Mouse (Mus musculus) neural tube, embryonic 12.5 days (tissue): ENCODE measurements around the gene Ubc. TPM values are rescaled to one million over a fixed set of nuclear protein-coding genes. Genes with fewer than 3 reads are reported as not detected.
"Not testable (repeated sequence)": the region's sequence is repeated elsewhere in the genome, so short reads cannot be mapped to it uniquely, and the experiment has no call there.

ENCODE experiments used
- ATAC-seq: fragments of 200-750 bp; cut with Nextera tagmentation; 2 replicates; pipeline ENCODE4 v1.8.0; 2017; ENCODE audit warnings: low read depth, mild to moderate bottlenecking, moderate TSS enrichment, moderate library complexity; ENCODE audit not compliant: low FRiP score
- H3K27ac ChIP-seq: fragments of 300-500 bp; sonication (generic); 2 replicates; pipeline ENCODE4 v1.5.1; 2016
- H3K27me3 ChIP-seq: fragments of 300-500 bp; sonication (generic); replicated peaks from 2 replicates; pipeline ENCODE4 v1.6.1; 2016; ENCODE audit warnings: mild to moderate bottlenecking
- H3K36me3 ChIP-seq: fragments of 300-500 bp; sonication (generic); 2 replicates; pipeline ENCODE4 v1.6.1; 2016; ENCODE audit warnings: mild to moderate bottlenecking
- H3K4me1 ChIP-seq: fragments of 300-500 bp; sonication (generic); 2 replicates; pipeline ENCODE4 v1.6.1; 2016
- H3K4me2 ChIP-seq: fragments of 300-500 bp; sonication (generic); replicated peaks from 2 replicates; pipeline ENCODE4 v1.6.1; 2016; ENCODE audit warnings: mild to moderate bottlenecking
- H3K4me3 ChIP-seq: fragments of 300-500 bp; sonication (generic); 2 replicates; pipeline ENCODE4 v1.5.1; 2016
- H3K9ac ChIP-seq: fragments of 300-500 bp; sonication (generic); 2 replicates; pipeline ENCODE4 v1.6.1; 2016; ENCODE audit warnings: mild to moderate bottlenecking
- H3K9me3 ChIP-seq: fragments of 300-500 bp; sonication (generic); 2 replicates; pipeline ENCODE4 v1.6.1; 2016; ENCODE audit warnings: mild to moderate bottlenecking
- WGBS: fragments of 180-500 bp; shearing (Covaris S2); methylation state at CpG from one replicate; pipeline ENCODE4 v1.1.7; 2016; 5-methylcytosine and 5-hydroxymethylcytosine counted together
- polyA plus RNA-seq: library from polyadenylated mRNA; unstranded; fragments of >200 nt; fragmentation: Nextera tagmentation; extraction: Ambion mirVana; gene quantifications from 2 replicates; pipeline ENCODE4 v1.2.1, GENCODE M21; 2016

Ubc gene
- polyA plus RNA-seq, 1 experiment from 2014 or later, result 1,154 TPM

GRCm38 (mm10) chr5:125402476-125402875, 12.5 kb upstream of the Ubc start:
- Histone ChIP-seq H3K9me3 (no peaks in the 10 kb centered on the region), H3K27ac (no peak overlapping the region), H3K4me1 (peaks cover 14% of the 10 kb centered on the region), H3K4me3 (no peak overlapping the region), H3K36me3 (no peaks in the 10 kb centered on the region), H3K4me2 (no peak overlapping the region), H3K27me3 (no peaks in the 10 kb centered on the region), H3K9ac (no peak overlapping the region)
- 57% methylated on average over 10 of the region's 10 CpGs for WGBS
- ATAC-seq, result no peak

- Histone ChIP-seq H3K36me3 (no peaks in the 10 kb centered on the region), H3K4me3 (no peak overlapping the region), H3K4me1 (peaks cover 3% of the 10 kb centered on the region; the same call in 1 of the 2 replicates), H3K9ac (no peak overlapping the region), H3K4me2 (no peak overlapping the region), H3K9me3 (no peaks in the 10 kb centered on the region), H3K27ac (no peak overlapping the region), H3K27me3 (no peaks in the 10 kb centered on the region)
- 72% methylated on average over 7 of the region's 7 CpGs for WGBS
- ATAC-seq, result no peak
Observed at GRCm38 (mm10) chr5:125400903-125401302, 10.9 kb upstream of the Ubc start.

GRCm38 (mm10) chr5:125395008-125395407, 5.0 kb upstream of the Ubc start:
- H3K4me2 ChIP-seq, result peak overlapping the region; percentile 58
- H3K9ac ChIP-seq, result no peak overlapping the region
- peak overlapping the region; percentile 91 for H3K27ac ChIP-seq
- no peaks in the 10 kb centered on the region for H3K36me3 ChIP-seq
- H3K4me3 ChIP-seq, result no peak overlapping the region
- H3K27me3 ChIP-seq, result no peaks in the 10 kb centered on the region
- 58% methylated on average over 3 of the region's 3 CpGs for WGBS
- no peaks in the 10 kb centered on the region for H3K9me3 ChIP-seq
- no peak for ATAC-seq
- peaks cover 28% of the 10 kb centered on the region for H3K4me1 ChIP-seq

GRCm38 (mm10) chr5:125393622-125394603, 3.9 kb upstream of the Ubc start:
- H3K4me1 ChIP-seq, result peaks cover 28% of the 10 kb centered on the region
- H3K9me3 ChIP-seq, result no peaks in the 10 kb centered on the region
- H3K9ac ChIP-seq, result peak overlapping the region; percentile 53
- peak overlapping the region; percentile 23; the same call in 1 of the 2 replicates for H3K4me3 ChIP-seq
- 16% methylated on average over 23 of the region's 25 CpGs for WGBS
- ATAC-seq, result peak; percentile 65
- H3K4me2 ChIP-seq, result peak overlapping the region; percentile 58
- no peaks in the 10 kb centered on the region for H3K36me3 ChIP-seq
- H3K27me3 ChIP-seq, result no peaks in the 10 kb centered on the region
- peak overlapping the region; percentile 91 for H3K27ac ChIP-seq

- peak overlapping the region; percentile 58 for H3K4me2 ChIP-seq
- under 1% methylated on average over 20 of the region's 20 CpGs for WGBS
- H3K9ac ChIP-seq, result peak overlapping the region; percentile 53
- peak overlapping the region; percentile 91 for H3K27ac ChIP-seq
- H3K36me3 ChIP-seq, result no peaks in the 10 kb centered on the region
- no peaks in the 10 kb centered on the region for H3K27me3 ChIP-seq
- H3K4me1 ChIP-seq, result peaks cover 33% of the 10 kb centered on the region
- peak; percentile 86 for ATAC-seq
- H3K4me3 ChIP-seq, result peak overlapping the region; percentile 23
- no peaks in the 10 kb centered on the region for H3K9me3 ChIP-seq
Observed at GRCm38 (mm10) chr5:125392977-125393621, 3.1 kb upstream of the Ubc start.

- H3K27me3 ChIP-seq, result no peaks in the 10 kb centered on the region
- H3K4me3 ChIP-seq, result no peak overlapping the region; the same call in 1 of the 2 replicates
- H3K4me2 ChIP-seq, result peak overlapping the region; percentile 58
- H3K9ac ChIP-seq, result no peak overlapping the region
- 31% methylated on average over 1 of the region's 1 CpGs for whole genome bisulfite sequencing
- H3K9me3 ChIP-seq, result no peaks in the 10 kb centered on the region
- H3K4me1 ChIP-seq, result peaks cover 34% of the 10 kb centered on the region
- no peaks in the 10 kb centered on the region for H3K36me3 ChIP-seq
- ATAC-seq, result 0 out of 2 replicates have a peak, but pooled peaks have one; percentile 5
- peak overlapping the region; percentile 91 for H3K27ac ChIP-seq
Observed at GRCm38 (mm10) chr5:125392618-125392976, 2.6 kb upstream of the Ubc start.

GRCm38 (mm10) chr5:125392176-125392575, 2.2 kb upstream of the Ubc start:
- H3K4me2 ChIP-seq, H3K9me3 ChIP-seq, H3K36me3 ChIP-seq, H3K9ac ChIP-seq, H3K27me3 ChIP-seq, H3K4me3 ChIP-seq, ATAC-seq: not testable (repeated sequence)
- H3K27ac ChIP-seq, result 0 out of 2 replicates have a peak overlapping the region, but pooled peaks have one; percentile 91
- 97% methylated on average over 4 of the region's 4 CpGs for WGBS
- H3K4me1 ChIP-seq, result peaks cover 34% of the 10 kb centered on the region

GRCm38 (mm10) chr5:125391609-125392008, 1.6 kb upstream of the Ubc start:
- 84% methylated on average over 5 of the region's 5 CpGs for WGBS
- H3K36me3 ChIP-seq, result no peaks in the 10 kb centered on the region
- H3K9ac ChIP-seq, result no peak overlapping the region
- no peak for ATAC-seq
- H3K4me2 ChIP-seq, result no peak overlapping the region
- no peaks in the 10 kb centered on the region for H3K27me3 ChIP-seq
- H3K27ac ChIP-seq, result no peak overlapping the region
- peaks cover 34% of the 10 kb centered on the region for H3K4me1 ChIP-seq
- no peak overlapping the region for H3K4me3 ChIP-seq
- H3K9me3 ChIP-seq, result no peaks in the 10 kb centered on the region

GRCm38 (mm10) chr5:125390906-125391477, 990 bp upstream of the Ubc start:
- 93% methylated on average over 3 of the region's 3 CpGs for WGBS
- no peak overlapping the region for H3K27ac ChIP-seq
- H3K4me2 ChIP-seq, result no peak overlapping the region
- H3K36me3 ChIP-seq, result peaks cover under 1% of the 10 kb centered on the region; the same call in 1 of the 2 replicates
- H3K4me3 ChIP-seq, result no peak overlapping the region
- H3K9ac ChIP-seq, result no peak overlapping the region
- H3K4me1 ChIP-seq, result peaks cover 34% of the 10 kb centered on the region
- H3K27me3 ChIP-seq, result no peaks in the 10 kb centered on the region
- H3K9me3 ChIP-seq, result no peaks in the 10 kb centered on the region
- ATAC-seq, result no peak

GRCm38 (mm10) chr5:125389131-125389578, 847 bp downstream of the Ubc start, which contains the start of gene Gm10382:
TSS of gene Gm10382 (plus strand) at chr5:125389322.
- H3K4me3 ChIP-seq, result peak within 1 kb of the TSS; percentile 99
- peak; percentile 29 for ATAC-seq
- under 1% methylated on average over 41 of the region's 41 CpGs for WGBS
- peaks cover 17% of the 10 kb centered on the region for H3K36me3 ChIP-seq
- H3K4me2 ChIP-seq, result peak within 1 kb of the TSS; percentile 98
- H3K27ac ChIP-seq, result peak within 1 kb of the TSS; percentile 89
- peak within 1 kb of the TSS; percentile 99 for H3K9ac ChIP-seq
- no peaks in the 10 kb centered on the region for H3K27me3 ChIP-seq
- H3K9me3 ChIP-seq, result no peaks in the 10 kb centered on the region
- peaks cover 31% of the 10 kb centered on the region for H3K4me1 ChIP-seq

- no peaks in the 10 kb centered on the region for H3K9me3 ChIP-seq
- no peaks in the 10 kb centered on the region for H3K27me3 ChIP-seq
- H3K9ac ChIP-seq, result peak overlapping the region; percentile 99
- H3K27ac ChIP-seq, result peak overlapping the region; percentile 89; the same call in 1 of the 2 replicates
- peak overlapping the region; percentile 99 for H3K4me3 ChIP-seq
- no peak for ATAC-seq
- peak overlapping the region; percentile 98 for H3K4me2 ChIP-seq
- H3K4me1 ChIP-seq, result peaks cover 25% of the 10 kb centered on the region
- peaks cover 17% of the 10 kb centered on the region for H3K36me3 ChIP-seq
- WGBS, result 34% methylated on average over 13 of the region's 13 CpGs
Observed at GRCm38 (mm10) chr5:125388358-125389092, 1.5 kb downstream of the Ubc start.
